In the genomic region with DNA sequence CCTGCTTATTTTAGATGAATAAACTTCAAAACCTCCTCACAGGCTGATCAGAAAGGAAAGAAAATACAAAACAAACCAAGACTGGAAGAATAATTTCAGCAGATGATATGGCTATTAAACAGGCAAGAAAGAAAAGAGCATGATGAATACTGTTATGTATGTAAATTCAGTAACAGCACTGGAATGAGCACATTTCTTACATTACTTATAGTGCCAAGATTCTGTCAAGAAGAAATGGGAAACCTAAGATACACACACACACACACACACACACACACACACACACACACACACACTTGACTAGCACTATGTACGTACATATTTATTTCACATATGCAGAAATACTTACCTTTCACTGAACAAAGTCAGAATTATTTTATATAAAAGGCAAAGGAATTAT, we compare ENCODE assay signal across 19 mouse cellular contexts. TPM values are rescaled to one million over a fixed set of nuclear protein-coding genes. Genes with fewer than 3 reads are reported as not detected.
"Had no signal": no experiment of that assay in that cellular context is flagged by ENCODE, and none has a peak within 500 bp of the region (broad histone marks: within the 10 kb centered on the region; RNA-seq: fewer than 3 reads in every experiment).

No protein-coding gene starts in this region.

- DNase-seq: lung, adult 18-20 months; lung, embryonic 14.5 days; lung, postnatal 10 days; lung, postnatal 4 days; right cerebral cortex, postnatal 14 days; thymus, adult 2 months; thymus, postnatal 25 days; thymus, postnatal 4 days had no signal

- H3K4me1 ChIP-seq: megakaryocyte, embryonic 14.5 days; midbrain, embryonic 13.5 days; midbrain, embryonic 15.5 days; neural tube, embryonic 12.5 days; stomach, embryonic 15.5 days had no signal

- ATAC-seq: midbrain, embryonic 13.5 days; midbrain, embryonic 15.5 days had no signal

- H3K27ac ChIP-seq: midbrain, embryonic 13.5 days; midbrain, embryonic 15.5 days; neural tube, embryonic 12.5 days; stomach, embryonic 15.5 days; stomach, postnatal 0 days had no signal

- H3K4me2 ChIP-seq: lung, embryonic 14.5 days; midbrain, embryonic 11.5 days; midbrain, embryonic 13.5 days; midbrain, embryonic 15.5 days; neural tube, embryonic 12.5 days; stomach, embryonic 15.5 days had no signal

- H3K36me3 ChIP-seq: midbrain, embryonic 13.5 days; midbrain, embryonic 15.5 days; neural tube, embryonic 12.5 days; stomach, embryonic 15.5 days had no signal

- H3K9ac ChIP-seq: lung, embryonic 14.5 days; midbrain, embryonic 13.5 days; midbrain, embryonic 15.5 days; neural tube, embryonic 12.5 days; stomach, embryonic 15.5 days had no signal

- H3K27me3 ChIP-seq: megakaryocyte, embryonic 14.5 days; midbrain, embryonic 13.5 days; midbrain, embryonic 15.5 days; neural tube, embryonic 12.5 days; stomach, embryonic 15.5 days had no signal

- H3K4me3 ChIP-seq: megakaryocyte, embryonic 14.5 days; midbrain, embryonic 13.5 days; midbrain, embryonic 15.5 days; neural tube, embryonic 12.5 days; stomach, embryonic 15.5 days had no signal

- H3K9me3 ChIP-seq: megakaryocyte, embryonic 14.5 days; midbrain, embryonic 13.5 days; midbrain, embryonic 15.5 days; neural tube, embryonic 12.5 days; stomach, embryonic 15.5 days had no signal

RNA-seq across cellular contexts. Expression of a gene that starts 17.2 kb away (rescaled TPM):
- total RNA-seq: monocyte, adult 5-6 weeks had no signal

RNA-seq across cellular contexts. Expression of a gene that starts 40.3 kb away (rescaled TPM):
- total RNA-seq: monocyte, adult 5-6 weeks; neutrophil, adult 5-6 weeks had no signal
- polyA plus RNA-seq: spleen, adult 2 months; testis, adult 2 months had no signal
